Mouse (Mus musculus) E14TG2a.4 (cell line): ENCODE results near the gene Usp40.
"Not testable (repeated sequence)": the region's sequence is repeated elsewhere in the genome, so short reads cannot be mapped to it uniquely, and the experiment has no call there.

Experiments
- H3K27me3 ChIP-seq: 2 replicates; pipeline ENCODE4 v1.6.1; 2014; ENCODE audit warnings: low read length, control low read depth; ENCODE audit not compliant: insufficient read depth
- H3K36me3 ChIP-seq: 2 replicates; pipeline ENCODE4 v1.6.1; 2014; ENCODE audit warnings: low read length, control low read depth; ENCODE audit not compliant: insufficient read depth
- H3K4me1 ChIP-seq: replicated peaks from 2 replicates; pipeline ENCODE4 v1.6.1; 2014; ENCODE audit warnings: low read depth, low read length, control low read depth
- H3K4me3 ChIP-seq: replicated peaks from 2 replicates; pipeline ENCODE4 v1.5.1; 2014; ENCODE audit warnings: mild to moderate bottlenecking, low read length
- H3K9me3 ChIP-seq: 2 replicates; pipeline ENCODE4 v1.6.1; 2014; ENCODE audit warnings: low read length, control low read depth
- CTCF ChIP-seq: conservative IDR thresholded peaks from 2 replicates; pipeline ENCODE4 v1.5.1; 2014; ENCODE audit warnings: low read length
- NANOG ChIP-seq: IDR thresholded peaks from 2 replicates; pipeline ENCODE4 v1.6.1; 2014; ENCODE audit warnings: borderline replicate concordance, low read length, mixed read lengths
- POU5F1 ChIP-seq: IDR thresholded peaks from 2 replicates; pipeline ENCODE4 v1.6.1; 2014; ENCODE audit warnings: low read length, borderline replicate concordance

Usp40 gene

DNA sequence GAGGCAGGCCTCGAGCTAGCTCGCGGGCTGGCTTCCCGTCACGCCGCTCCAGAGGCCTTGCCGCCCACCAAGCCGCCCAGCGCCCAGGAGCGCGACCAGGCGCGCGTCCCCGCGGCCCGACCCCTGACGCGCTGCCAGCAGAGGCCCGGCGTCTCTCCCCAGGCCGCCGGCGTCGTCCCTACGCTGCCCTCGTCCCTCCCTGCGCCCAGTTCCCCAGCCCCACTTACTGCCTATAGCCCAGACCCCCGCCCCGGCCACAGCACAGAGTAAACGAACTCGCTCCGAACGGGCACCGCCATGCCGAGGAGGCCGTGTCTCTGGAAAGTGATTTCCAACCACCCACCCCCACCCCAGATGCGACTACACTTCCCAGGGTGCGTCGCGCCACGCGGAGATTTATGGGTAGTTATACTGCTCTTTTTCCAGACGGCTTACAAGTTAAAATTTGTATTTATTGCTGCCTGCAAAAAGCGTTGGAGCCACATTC, at the start of gene Usp40:
Gene Usp40 (minus strand): TSS at position 341 of the 487 bp plus-strand sequence.
- no peaks in the 10 kb centered on the region for H3K36me3 ChIP-seq
- H3K27me3 ChIP-seq: peaks cover 7% of the 10 kb centered on the region; the same call in 1 of the 2 replicates
- H3K4me3 ChIP-seq: peak within 1 kb of the TSS; percentile 84
- H3K4me1 ChIP-seq: peaks cover 10% of the 10 kb centered on the region
- H3K9me3 ChIP-seq: no peaks in the 10 kb centered on the region
- TF ChIP-seq POU5F1 (no peak), NANOG (no peak), CTCF (no peak)

DNA sequence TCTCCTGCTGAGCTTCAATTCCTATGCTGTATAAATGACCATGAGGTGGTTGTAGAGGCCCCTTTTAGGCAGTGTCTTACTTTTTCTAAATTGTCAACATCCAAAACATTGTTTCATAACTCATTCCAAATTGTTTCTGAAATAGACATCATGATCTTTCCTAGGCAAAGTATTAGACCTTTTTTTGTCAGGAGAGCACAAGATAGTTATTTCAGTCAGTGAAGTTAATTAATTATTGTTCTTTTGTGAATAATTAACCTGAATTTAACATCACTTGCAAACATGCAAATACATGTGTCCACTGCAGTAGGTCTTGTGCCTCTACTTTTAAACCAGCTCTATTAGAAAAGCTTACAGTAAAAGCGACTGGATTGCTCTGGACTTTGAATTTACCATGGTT, 46.7 kb upstream of the Usp40 start, which contains the start of gene Ugt1a10:
Gene Ugt1a10 (plus strand): TSS at position 301 of the 400 bp plus-strand sequence.
- Histone ChIP-seq H3K4me1 (no peaks in the 10 kb centered on the region), H3K36me3 (no peaks in the 10 kb centered on the region), H3K27me3 (no peaks in the 10 kb centered on the region), H3K4me3 (no peak within 1 kb of the TSS), H3K9me3 (peaks cover 21% of the 10 kb centered on the region)
- TF ChIP-seq NANOG: no peak
- TF ChIP-seq CTCF: no peak
- no peak for TF ChIP-seq POU5F1

DNA sequence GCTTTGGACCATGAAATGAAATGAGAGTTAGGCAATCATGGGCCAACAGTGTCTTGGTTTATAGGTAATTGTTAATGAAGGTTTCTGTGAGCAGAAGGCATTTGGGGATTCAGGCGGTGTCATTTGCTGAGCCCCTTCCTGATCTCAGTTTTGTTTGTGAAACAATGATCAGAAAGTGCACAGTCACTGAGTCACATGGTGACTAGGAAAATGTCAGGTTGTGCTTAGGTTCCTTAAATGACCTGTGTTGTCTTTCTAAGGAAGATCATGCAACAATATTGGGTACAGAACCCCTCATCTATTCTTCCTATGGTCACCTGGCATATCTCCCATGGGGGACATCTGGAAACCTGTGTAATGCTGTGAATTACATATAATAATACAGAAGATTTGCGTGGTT, 39.1 kb upstream of the Usp40 start:
- not testable (repeated sequence) for H3K36me3 ChIP-seq, H3K4me1 ChIP-seq, H3K27me3 ChIP-seq, H3K4me3 ChIP-seq, H3K9me3 ChIP-seq

DNA sequence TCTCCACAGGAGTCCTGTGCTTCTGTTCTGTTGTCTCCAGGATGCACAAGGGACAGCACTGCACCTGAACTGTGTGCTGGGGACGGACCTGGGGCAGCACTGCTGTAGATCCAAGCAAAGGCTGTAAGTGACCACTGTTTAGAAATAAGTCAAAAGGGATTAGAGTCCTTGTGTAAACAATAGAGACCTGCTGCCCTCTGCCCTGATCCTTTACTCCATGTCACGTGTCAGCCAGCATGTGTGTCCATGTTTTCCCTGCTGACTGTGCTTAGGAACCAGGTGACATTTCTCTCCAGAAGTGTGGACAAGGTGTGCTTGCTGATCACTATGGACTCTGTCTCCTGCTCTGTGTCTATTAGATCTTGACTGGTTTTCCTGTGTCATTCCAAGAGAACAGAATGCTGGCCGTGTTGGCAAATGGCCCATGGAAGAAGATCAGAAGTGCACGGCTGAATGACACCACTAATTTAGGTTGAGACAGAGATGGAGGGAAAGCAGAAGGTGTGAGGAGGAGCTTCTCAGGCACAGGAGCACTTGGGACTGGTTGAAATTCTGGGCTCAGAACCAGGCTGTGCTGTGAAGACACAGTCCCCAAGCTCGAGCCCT, 36.6 kb upstream of the Usp40 start:
- H3K4me3 ChIP-seq, H3K36me3 ChIP-seq, H3K9me3 ChIP-seq, H3K27me3 ChIP-seq, H3K4me1 ChIP-seq: not testable (repeated sequence)

DNA sequence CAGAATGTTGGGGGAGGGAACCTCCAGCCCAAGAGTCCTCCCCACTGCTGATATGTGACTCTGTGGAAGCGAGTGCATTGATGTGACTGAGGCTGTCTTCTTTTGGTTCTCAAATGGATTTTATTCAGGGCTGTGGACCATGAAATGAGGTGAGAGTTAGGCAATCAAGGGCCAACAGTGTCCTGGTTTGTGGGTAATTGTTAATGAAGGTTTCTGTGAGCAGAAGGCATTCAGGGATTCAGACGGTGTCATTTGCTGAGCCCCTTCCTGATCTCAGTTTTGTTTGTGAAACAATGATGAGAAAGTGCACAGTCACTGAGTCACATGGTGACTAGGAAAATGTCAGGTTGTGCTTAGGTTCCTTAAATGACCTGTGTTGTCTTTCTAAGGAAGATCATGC, 34.7 kb upstream of the Usp40 start:
- H3K27me3 ChIP-seq, H3K4me1 ChIP-seq, H3K36me3 ChIP-seq, H3K9me3 ChIP-seq, H3K4me3 ChIP-seq: not testable (repeated sequence)

DNA sequence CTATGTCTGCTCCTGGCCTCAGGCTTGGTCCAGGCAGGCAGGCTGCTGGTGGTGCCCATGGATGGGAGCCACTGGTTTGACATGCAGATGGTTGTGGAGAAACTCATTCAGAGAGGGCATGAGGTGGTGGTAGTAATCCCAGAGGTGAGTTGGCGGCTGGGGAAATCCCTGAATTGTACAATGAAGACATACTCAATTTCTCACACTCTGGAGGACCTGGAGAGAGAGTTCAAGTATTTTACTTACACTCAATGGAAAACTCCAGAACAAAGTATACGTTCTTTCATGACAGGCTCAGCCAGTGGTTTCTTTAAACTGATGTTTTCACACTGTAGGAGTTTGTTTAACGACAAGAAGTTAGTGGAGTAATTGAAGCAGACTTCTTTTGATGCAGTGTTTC, 16.9 kb upstream of the Usp40 start:
- H3K4me1 ChIP-seq, H3K36me3 ChIP-seq, H3K9me3 ChIP-seq, H3K27me3 ChIP-seq, H3K4me3 ChIP-seq: not testable (repeated sequence)

DNA sequence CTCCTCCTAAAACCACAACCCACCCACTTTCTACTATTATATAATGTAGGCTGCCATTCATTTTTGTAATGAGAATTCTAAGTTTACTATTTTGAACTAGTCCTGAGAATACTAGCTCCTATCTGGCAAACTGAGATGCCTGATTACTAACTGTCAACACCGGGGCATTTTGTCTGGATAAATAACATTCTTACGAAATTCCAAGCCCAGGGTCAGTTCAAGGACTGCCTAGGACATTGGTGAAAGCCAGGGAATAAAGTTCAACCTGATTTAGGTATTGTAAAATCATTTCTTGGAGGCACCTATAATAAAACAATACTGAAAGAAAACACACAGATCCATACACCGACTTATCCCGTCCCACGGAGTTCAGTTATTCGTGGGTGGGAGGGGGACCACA, 7.0 kb upstream of the Usp40 start:
- no peak overlapping the region for H3K4me3 ChIP-seq
- H3K27me3 ChIP-seq: no peaks in the 10 kb centered on the region
- H3K4me1 ChIP-seq: no peaks in the 10 kb centered on the region
- H3K9me3 ChIP-seq: peaks cover 14% of the 10 kb centered on the region
- no peaks in the 10 kb centered on the region for H3K36me3 ChIP-seq
- TF ChIP-seq POU5F1 (no peak), NANOG (no peak)

DNA sequence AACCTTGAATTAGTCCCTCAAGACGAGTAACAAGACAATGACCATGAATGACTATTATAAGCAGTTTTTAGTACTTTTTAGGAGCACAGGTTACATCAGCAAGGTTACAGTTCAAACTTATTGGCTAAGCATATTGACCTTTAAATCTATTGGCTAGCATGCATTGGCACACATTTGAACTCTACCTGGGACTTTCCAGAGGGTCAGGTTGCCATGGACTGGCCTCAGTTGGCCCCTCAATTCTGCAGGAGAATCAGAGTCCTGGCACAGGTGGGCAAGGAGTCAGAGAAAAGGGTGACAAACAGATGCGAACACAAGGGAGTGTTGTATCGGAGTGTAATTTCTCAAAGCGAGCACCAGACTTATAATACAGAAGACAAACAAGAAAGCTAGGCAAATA, 6.3 kb upstream of the Usp40 start:
- no peak for TF ChIP-seq POU5F1
- no peak for TF ChIP-seq NANOG
- no peak for TF ChIP-seq CTCF
- Histone ChIP-seq H3K4me3 (no peak overlapping the region), H3K9me3 (peaks cover 14% of the 10 kb centered on the region)

DNA sequence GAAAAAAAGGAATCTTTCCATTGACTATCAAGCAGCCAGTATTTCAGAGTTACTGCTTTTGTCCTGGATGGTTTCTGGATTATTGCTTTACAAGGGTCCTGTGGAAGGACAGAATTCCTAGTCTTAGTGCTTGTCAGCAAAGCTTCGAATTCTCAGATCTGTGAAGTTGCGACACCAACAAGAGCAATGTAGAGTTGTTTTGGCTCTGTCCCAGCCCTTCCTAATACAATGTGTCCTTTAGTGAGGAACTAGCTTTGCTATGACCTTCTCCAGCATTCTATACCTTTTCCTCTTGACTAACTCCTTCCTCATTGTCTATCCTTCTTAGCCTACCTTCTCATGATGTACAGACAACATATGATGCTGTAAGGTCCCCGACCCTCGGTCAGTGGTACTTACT, 5.8 kb upstream of the Usp40 start:
- TF ChIP-seq NANOG (no peak), CTCF (no peak), POU5F1 (no peak)
- Histone ChIP-seq H3K9me3 (peaks cover 14% of the 10 kb centered on the region), H3K4me1 (no peaks in the 10 kb centered on the region), H3K27me3 (peaks cover 3% of the 10 kb centered on the region; the same call in 1 of the 2 replicates), H3K4me3 (no peak overlapping the region), H3K36me3 (no peaks in the 10 kb centered on the region)

More for the DNA sequence above, 6.3 kb upstream of the Usp40 start:
- Histone ChIP-seq H3K4me1 (no peaks in the 10 kb centered on the region), H3K27me3 (peaks cover 2% of the 10 kb centered on the region; the same call in 1 of the 2 replicates), H3K36me3 (no peaks in the 10 kb centered on the region)

DNA sequence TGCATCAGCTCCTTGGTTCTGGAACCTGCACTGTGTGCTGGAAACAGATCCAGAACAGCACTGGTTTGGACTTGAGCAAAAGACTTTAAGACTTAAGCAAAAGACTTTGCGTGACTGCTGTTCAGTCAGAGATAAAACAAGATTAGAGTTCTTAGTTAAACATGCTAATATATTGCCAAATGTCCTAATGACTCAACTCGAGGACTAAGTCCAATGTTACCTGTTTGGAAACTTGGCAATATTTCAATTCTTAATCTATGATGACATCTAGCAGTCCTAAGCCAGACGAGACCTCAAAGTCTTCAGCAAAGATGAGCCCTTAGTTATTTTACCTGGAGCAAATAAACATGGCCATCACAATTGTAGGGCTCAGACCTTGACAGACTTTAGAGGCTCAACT, 5.4 kb upstream of the Usp40 start:
- TF ChIP-seq POU5F1 (no peak), CTCF (no peak), NANOG (no peak)
- no peaks in the 10 kb centered on the region for H3K36me3 ChIP-seq
- H3K27me3 ChIP-seq: peaks cover 6% of the 10 kb centered on the region; the same call in 1 of the 2 replicates
- H3K9me3 ChIP-seq: peaks cover 14% of the 10 kb centered on the region
- peaks cover 1% of the 10 kb centered on the region; the same call in 1 of the 2 replicates for H3K4me1 ChIP-seq
- H3K4me3 ChIP-seq: no peak overlapping the region
